Mouse (Mus musculus) CH12.LX (cell line): ENCODE data around the gene Pde1a.

ENCODE experiments used
- EP300 ChIP-seq: IDR thresholded peaks from 2 replicates; pipeline ENCODE4 v1.6.1; 2011; ENCODE audit warnings: low read length, improper control_type of control experiment
- HCFC1 ChIP-seq: IDR thresholded peaks from 2 replicates; pipeline ENCODE4 v1.6.1; 2012; ENCODE audit warnings: low read depth, mild to moderate bottlenecking, inconsistent platforms, low read length, improper control_type of control experiment
- MAFK ChIP-seq: IDR thresholded peaks from 2 replicates; pipeline ENCODE4 v1.6.1; 2011; ENCODE audit warnings: low read length, improper control_type of control experiment; ENCODE audit not compliant: insufficient replicate concordance
- POLR2A ChIP-seq: IDR thresholded peaks from 2 replicates; pipeline ENCODE4 v1.6.1; 2011; ENCODE audit warnings: low read depth, mild to moderate bottlenecking, improper control_type of control experiment, low read length
- POLR2AphosphoS2 ChIP-seq: IDR thresholded peaks from 2 replicates; pipeline ENCODE4 v1.6.1; 2011; ENCODE audit warnings: low read depth, low read length, improper control_type of control experiment
- RAD21 ChIP-seq: IDR thresholded peaks from 2 replicates; pipeline ENCODE4 v1.6.1; 2011; ENCODE audit warnings: low read depth, mild to moderate bottlenecking, low read length, improper control_type of control experiment, moderate library complexity
- ZC3H11A ChIP-seq: IDR thresholded peaks from 2 replicates; pipeline ENCODE4 v1.6.1; 2012; ENCODE audit warnings: low read depth, mild to moderate bottlenecking, inconsistent platforms, low read length, improper control_type of control experiment

- TF ChIP-seq POLR2AphosphoS2, result no peak
- TF ChIP-seq HCFC1, result no peak
- TF ChIP-seq EP300, result no peak
- no peak for TF ChIP-seq MAFK
- TF ChIP-seq POLR2A, result no peak
- peak; percentile 95 for TF ChIP-seq RAD21
- TF ChIP-seq ZC3H11A, result peak; percentile 39
These were observed 263.8 kb downstream of the Pde1a start for GRCm38 (mm10) chr2:79865275-79865999.
